Mouse (Mus musculus) MEL (cell line): ENCODE results near the gene Mef2b. TPM values are rescaled to one million over a fixed set of nuclear protein-coding genes. Genes with fewer than 3 reads are reported as not detected.

Source experiments
- DNase-seq: peaks from one replicate; pipeline ENCODE4 v3.0.0; 2011; ENCODE audit warnings: low read depth, low spot score
- H3K27ac ChIP-seq: 2 replicates; pipeline ENCODE4 v1.5.1; 2012; ENCODE audit warnings: low read depth, mild to moderate bottlenecking, control low read depth, low read length, moderate library complexity; ENCODE audit not compliant: control insufficient read depth
- H3K27me3 ChIP-seq, 2 experiments: fragments of 150-350 bp in 1 of 2; sonication (generic) in 1 of 2; 2 replicates each; pipeline ENCODE4 v1.6.1; 2012; ENCODE audit warnings: low read length in 2 of 2, mild to moderate bottlenecking in 2 of 2, improper control_type of control experiment in 1 of 2, moderate library complexity in 1 of 2; ENCODE audit not compliant: insufficient read depth in 2 of 2, control insufficient read depth in 1 of 2
- H3K36me3 ChIP-seq, 2 experiments: 2 replicates each; pipeline ENCODE4 v1.6.1; 2012 to 2014; ENCODE audit warnings: low read length in 2 of 2, improper control_type of control experiment in 1 of 2, inconsistent platforms in 1 of 2, mild to moderate bottlenecking in 1 of 2; ENCODE audit not compliant: insufficient read depth in 2 of 2, control insufficient read depth in 1 of 2
- H3K4me1 ChIP-seq, 2 experiments: fragments of 150-350 bp in 1 of 2; sonication (generic) in 1 of 2; 2 replicates each; pipeline ENCODE4 v1.6.1; 2012; ENCODE audit warnings: low read length in 2 of 2, improper control_type of control experiment in 1 of 2, mild to moderate bottlenecking in 1 of 2; ENCODE audit not compliant: insufficient read depth in 2 of 2, control insufficient read depth in 1 of 2
- H3K4me3 ChIP-seq, 2 experiments: fragments of 150-350 bp in 1 of 2; sonication (generic) in 1 of 2; 2 replicates each; pipeline ENCODE4 v1.5.1; 2012; ENCODE audit warnings: low read depth in 2 of 2, low read length in 2 of 2, mild to moderate bottlenecking in 2 of 2, moderate library complexity in 2 of 2, control low read depth in 1 of 2, improper control_type of control experiment in 1 of 2; ENCODE audit not compliant: control insufficient read depth in 1 of 2, insufficient read depth in 1 of 2
- H3K79me2 ChIP-seq: 2 replicates; pipeline ENCODE4 v1.6.1; 2012; ENCODE audit warnings: mild to moderate bottlenecking, low read length, moderate library complexity; ENCODE audit not compliant: control insufficient read depth, poor library complexity, insufficient read depth
- H3K9ac ChIP-seq: 2 replicates; pipeline ENCODE4 v1.6.1; 2012; ENCODE audit warnings: low read depth, mild to moderate bottlenecking, control low read depth, low read length, moderate library complexity; ENCODE audit not compliant: control insufficient read depth, poor library complexity, severe bottlenecking
- H3K9me3 ChIP-seq: fragments of 150-350 bp; sonication (generic); replicated peaks from 2 replicates; pipeline ENCODE4 v1.6.1; 2012; ENCODE audit warnings: mild to moderate bottlenecking, low read length, improper control_type of control experiment, moderate library complexity; ENCODE audit not compliant: insufficient read depth
- BHLHE40 ChIP-seq: IDR thresholded peaks from 2 replicates; pipeline ENCODE4 v1.6.1; 2012; ENCODE audit warnings: low read depth, mild to moderate bottlenecking, inconsistent platforms, low read length, improper control_type of control experiment, borderline replicate concordance
- CTCF ChIP-seq, 3 experiments: IDR thresholded peaks in 2 of 3; conservative IDR thresholded peaks in 1 of 3; 2 replicates each; pipeline ENCODE4 v1.5.1; 2011 to 2012; ENCODE audit warnings: low read length in 3 of 3, low read depth in 2 of 3, mild to moderate bottlenecking in 2 of 3, improper control_type of control experiment in 1 of 3, inconsistent platforms in 1 of 3, mixed read lengths in 1 of 3, moderate library complexity in 1 of 3; ENCODE audit not compliant: control insufficient read depth in 1 of 3, insufficient read depth in 1 of 3, poor library complexity in 1 of 3, severe bottlenecking in 1 of 3
- E2F4 ChIP-seq: IDR thresholded peaks from 2 replicates; pipeline ENCODE4 v1.6.1; 2011; ENCODE audit warnings: low read depth, low read length, improper control_type of control experiment, borderline replicate concordance
- ELF1 ChIP-seq: IDR thresholded peaks from 2 replicates; pipeline ENCODE4 v1.6.1; 2014; ENCODE audit warnings: low read depth, mild to moderate bottlenecking, inconsistent platforms, low read length, improper control_type of control experiment, moderate library complexity
- GABPA ChIP-seq: IDR thresholded peaks from 2 replicates; pipeline ENCODE4 v1.6.1; 2012; ENCODE audit warnings: low read depth, mild to moderate bottlenecking, inconsistent platforms, low read length, improper control_type of control experiment, moderate library complexity
- GATA1 ChIP-seq: IDR thresholded peaks from 2 replicates; pipeline ENCODE4 v1.6.1; 2011; ENCODE audit warnings: low read depth, low read length, improper control_type of control experiment
- KAT2A ChIP-seq: conservative IDR thresholded peaks from 2 replicates; pipeline ENCODE4 v1.6.1; 2012; ENCODE audit warnings: low read depth, low read length, improper control_type of control experiment, inconsistent platforms
- MAFK ChIP-seq: IDR thresholded peaks from 2 replicates; pipeline ENCODE4 v1.6.1; 2011; ENCODE audit warnings: low read depth, mild to moderate bottlenecking, low read length, improper control_type of control experiment, borderline replicate concordance
- MAX ChIP-seq: IDR thresholded peaks from 2 replicates; pipeline ENCODE4 v1.6.1; 2011; ENCODE audit warnings: low read length, improper control_type of control experiment
- MEF2A ChIP-seq: IDR thresholded peaks from 2 replicates; pipeline ENCODE4 v1.6.1; 2014; ENCODE audit warnings: low read depth, mild to moderate bottlenecking, inconsistent platforms, low read length, improper control_type of control experiment; ENCODE audit not compliant: poor library complexity, insufficient replicate concordance, severe bottlenecking; ENCODE audit errors: extremely low read depth
- MYB ChIP-seq: IDR thresholded peaks from 2 replicates; pipeline ENCODE4 v1.6.1; 2011; ENCODE audit warnings: mild to moderate bottlenecking, low read depth, low read length, improper control_type of control experiment
- NELFE ChIP-seq: IDR thresholded peaks from 2 replicates; pipeline ENCODE4 v1.6.1; 2011; ENCODE audit warnings: low read depth, low read length, improper control_type of control experiment
- NRF1 ChIP-seq: IDR thresholded peaks from 2 replicates; pipeline ENCODE4 v1.6.1; 2014; ENCODE audit warnings: low read depth, mild to moderate bottlenecking, inconsistent platforms, low read length, improper control_type of control experiment, moderate library complexity; ENCODE audit not compliant: poor library complexity, insufficient read depth, severe bottlenecking
- POLR2A ChIP-seq, 2 experiments: IDR thresholded peaks; 2 replicates each; pipeline ENCODE4 v1.6.1; 2011 to 2012; ENCODE audit warnings: low read length in 2 of 2, mild to moderate bottlenecking in 2 of 2, control low read depth in 1 of 2, improper control_type of control experiment in 1 of 2, low read depth in 1 of 2, moderate library complexity in 1 of 2; ENCODE audit not compliant: control insufficient read depth in 1 of 2, insufficient read depth in 1 of 2, poor library complexity in 1 of 2
- POLR2AphosphoS2 ChIP-seq: IDR thresholded peaks from 2 replicates; pipeline ENCODE4 v1.6.1; 2011; ENCODE audit warnings: low read length, improper control_type of control experiment
- SMC3 ChIP-seq: IDR thresholded peaks from 2 replicates; pipeline ENCODE4 v1.6.1; 2011; ENCODE audit warnings: low read depth, low read length, improper control_type of control experiment
- TBP ChIP-seq: IDR thresholded peaks from 2 replicates; pipeline ENCODE4 v1.8.0; 2011; ENCODE audit warnings: low read depth, low read length, improper control_type of control experiment
- UBTF ChIP-seq: IDR thresholded peaks from 2 replicates; pipeline ENCODE4 v1.6.1; 2012; ENCODE audit warnings: low read depth, mild to moderate bottlenecking, inconsistent platforms, low read length, improper control_type of control experiment, moderate library complexity, borderline replicate concordance; ENCODE audit not compliant: insufficient read depth
- ZNF384 ChIP-seq: IDR thresholded peaks from 2 replicates; pipeline ENCODE4 v1.6.1; 2012; ENCODE audit warnings: low read depth, mild to moderate bottlenecking, inconsistent platforms, low read length, improper control_type of control experiment
- polyA plus RNA-seq, 2 experiments: library from polyadenylated mRNA; stranded (reverse) in 1 of 2; unstranded in 1 of 2; fragments of >175 nt in 1 of 2; fragments of >200 nt in 1 of 2; gene quantifications; 2 replicates each; pipeline versions ENCODE4 v1.2.1 to v1.2.4; 2012; ENCODE audit warnings: low replicate concordance in 2 of 2, low read depth in 1 of 2; ENCODE audit not compliant: insufficient read length in 2 of 2, insufficient read depth in 1 of 2, missing spikeins in 1 of 2
- total RNA-seq: library from RNA; depleted of rRNA; stranded (reverse); fragments of 300-350 nt; gene quantifications from 2 replicates; pipeline ENCODE4 v1.2.3, GENCODE M21; 2012

Gene Mef2b
- total and polyA plus RNA-seq, 3 experiments: 2.0 to 6.5 TPM; not detected in 1

GRCm38 (mm10) chr8:70104922-70105321 is 34.6 kb upstream of the Mef2b start:
- no peaks in the 10 kb centered on the region for H3K36me3 ChIP-seq
- peaks cover 0 to 1% of the 10 kb centered on the region in 2 experiments; a peak in 1 of 4 replicates for H3K4me1 ChIP-seq
- DNase-seq: no peak
- TF ChIP-seq CTCF (IDR thresholded peaks at IDR 0.05 in 2 of 3, conservative IDR thresholded peaks at IDR 0.05 in 1 of 3; ENCODE audit: control insufficient read depth in 1 of 3, insufficient read depth in 1 of 3, low read depth in 2 of 3, low read length in 3 of 3, poor library complexity in 1 of 3, severe bottlenecking in 1 of 3) (no peak), ELF1 (no peak), GATA1 (no peak)
- no peaks in the 10 kb centered on the region for H3K27me3 ChIP-seq
- H3K9me3 ChIP-seq: no peaks in the 10 kb centered on the region
- H3K79me2 ChIP-seq: no peaks in the 10 kb centered on the region
- no peak overlapping the region for H3K9ac ChIP-seq
- H3K27ac ChIP-seq: no peak overlapping the region
- no peak overlapping the region for H3K4me3 ChIP-seq

GRCm38 (mm10) chr8:70110451-70110850 is 29.1 kb upstream of the Mef2b start:
- no peak overlapping the region for H3K4me3 ChIP-seq
- DNase-seq: no peak
- no peaks in the 10 kb centered on the region for H3K79me2 ChIP-seq
- TF ChIP-seq UBTF (no peak), POLR2AphosphoS2 (no peak), MAFK (no peak), TBP (no peak), BHLHE40 (no peak), MYB (no peak), NRF1 (no peak), E2F4 (no peak), MEF2A (no peak), SMC3 (no peak), KAT2A (no peak), ZNF384 (no peak), NELFE (no peak), MAX (no peak), POLR2A (IDR thresholded peaks at IDR 0.05; ENCODE audit: control insufficient read depth in 1 of 2, insufficient read depth in 1 of 2, low read depth in 1 of 2, low read length in 2 of 2, poor library complexity in 1 of 2) (no peak), CTCF (IDR thresholded peaks at IDR 0.05 in 2 of 3, conservative IDR thresholded peaks at IDR 0.05 in 1 of 3; ENCODE audit: control insufficient read depth in 1 of 3, insufficient read depth in 1 of 3, low read depth in 2 of 3, low read length in 3 of 3, poor library complexity in 1 of 3, severe bottlenecking in 1 of 3) (no peak), GABPA (no peak)
- TF ChIP-seq, all 39 proteins: peak for 0
- 0 out of 4 replicates have a peak, but pooled peaks cover 0 to 1% of the 10 kb centered on the region in 2 experiments for H3K27me3 ChIP-seq
- no peaks in the 10 kb centered on the region for H3K9me3 ChIP-seq
- no peaks in the 10 kb centered on the region for H3K4me1 ChIP-seq
- no peaks in the 10 kb centered on the region for H3K36me3 ChIP-seq
- no peak overlapping the region for H3K9ac ChIP-seq
- H3K27ac ChIP-seq: no peak overlapping the region
